Mouse (Mus musculus) olfactory bulb, adult 2 months (tissue): ENCODE measurements around the gene Stat2.

Experiments used
- CTCF ChIP-seq: fragments of 200-500 bp; IDR thresholded peaks from 2 replicates; pipeline ENCODE4 v1.5.1; 2012; ENCODE audit warnings: low read depth, mild to moderate bottlenecking, low read length, moderate library complexity; ENCODE audit not compliant: insufficient read depth
- POLR2A ChIP-seq: fragments of 200-500 bp; IDR thresholded peaks from 2 replicates; pipeline ENCODE4 v1.6.1; 2012; ENCODE audit warnings: mild to moderate bottlenecking, low read depth, low read length, moderate library complexity; ENCODE audit not compliant: insufficient read depth

DNA sequence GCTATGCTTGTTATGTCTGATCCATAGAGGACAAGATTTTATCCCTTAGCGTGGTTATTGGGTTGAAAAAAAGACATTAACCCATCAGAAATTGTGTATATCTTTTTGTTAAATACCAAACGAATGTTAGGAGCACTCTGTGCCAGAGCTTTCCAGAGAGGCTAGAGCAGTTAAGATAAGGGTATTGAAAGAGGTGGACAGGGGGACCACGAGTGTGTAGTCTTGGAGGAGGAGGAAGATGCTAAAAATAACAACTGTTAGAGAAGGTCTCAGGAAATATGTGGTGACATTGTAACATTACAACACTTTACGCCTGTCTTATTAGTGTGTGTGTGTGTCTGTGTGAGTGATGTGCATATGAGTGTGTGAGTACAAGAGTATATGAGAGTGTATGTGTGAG is 40.5 kb downstream of the Stat2 start:
- TF ChIP-seq CTCF (no peak), POLR2A (no peak)
